Mouse (Mus musculus) midbrain, embryonic 10.5 days (tissue): ENCODE data around the gene Vcam1. TPM values are rescaled to one million over a fixed set of nuclear protein-coding genes. Genes with fewer than 3 reads are reported as not detected.
A peak's percentile ranks its signal among the peaks of the same experiment; 100 is the strongest.

Experiments used
- DNase-seq: peaks from one replicate; pipeline ENCODE4 v3.0.0-alpha.2; 2017; ENCODE audit warnings: low spot score
- H3K27ac ChIP-seq: fragments of 300-500 bp; sonication (generic); replicated peaks from 2 replicates; pipeline ENCODE4 v1.5.1; 2016; ENCODE audit warnings: mild to moderate bottlenecking
- H3K27me3 ChIP-seq: fragments of 300-500 bp; sonication (generic); 2 replicates; pipeline ENCODE4 v1.6.1; 2016; ENCODE audit warnings: low read depth, mild to moderate bottlenecking; ENCODE audit not compliant: poor library complexity, severe bottlenecking
- H3K36me3 ChIP-seq: fragments of 300-500 bp; sonication (generic); 2 replicates; pipeline ENCODE4 v1.6.1; 2016; ENCODE audit warnings: mild to moderate bottlenecking, moderate library complexity
- H3K4me1 ChIP-seq: fragments of 300-500 bp; sonication (generic); 2 replicates; pipeline ENCODE4 v1.6.1; 2016
- H3K4me3 ChIP-seq: fragments of 300-500 bp; sonication (generic); 2 replicates; pipeline ENCODE4 v1.5.1; 2016; ENCODE audit warnings: mild to moderate bottlenecking, moderate library complexity
- H3K9me3 ChIP-seq: fragments of 300-500 bp; sonication (generic); replicated peaks from 2 replicates; pipeline ENCODE4 v1.6.1; 2016; ENCODE audit warnings: mild to moderate bottlenecking
- WGBS: fragments of 180-500 bp; shearing (Covaris S2); methylation state at CpG from one replicate; pipeline ENCODE4 v1.1.7; 2016; 5-methylcytosine and 5-hydroxymethylcytosine counted together
- polyA plus RNA-seq: library from polyadenylated mRNA; unstranded; fragments of >200 nt; fragmentation: Nextera tagmentation; extraction: Ambion mirVana; gene quantifications from 2 replicates; pipeline ENCODE4 v1.2.1, GENCODE M21; 2016

The Vcam1 gene
- polyA plus RNA-seq, 1 experiment from 2014 or later = 30.2 TPM

DNA sequence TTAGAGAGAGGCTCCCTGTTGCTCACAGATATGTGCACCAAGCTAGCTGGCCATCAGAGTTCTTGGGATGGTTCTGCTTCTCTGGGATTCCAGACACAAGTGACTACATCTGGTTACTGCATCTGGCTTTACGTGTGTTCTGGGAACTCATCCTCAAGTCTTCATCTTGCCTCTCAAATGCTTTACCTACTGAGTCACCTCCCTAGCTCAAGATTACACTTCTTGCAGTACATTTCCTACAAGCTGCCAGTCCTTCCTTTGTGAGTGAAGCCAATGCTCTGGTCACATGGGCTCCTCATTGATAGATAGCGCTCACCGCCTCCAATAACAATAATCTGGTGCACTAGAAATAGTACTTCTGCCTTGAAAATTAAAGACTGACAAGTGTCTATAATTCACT, 11.7 kb upstream of the Vcam1 start:
- Histone ChIP-seq H3K4me1 (no peaks in the 10 kb centered on the region), H3K27me3 (no peaks in the 10 kb centered on the region), H3K4me3 (no peak overlapping the region), H3K27ac (no peak overlapping the region), H3K9me3 (no peaks in the 10 kb centered on the region), H3K36me3 (no peaks in the 10 kb centered on the region)
- 94% methylated on average over 3 of the region's 3 CpGs for WGBS
- DNase-seq = no peak

DNA sequence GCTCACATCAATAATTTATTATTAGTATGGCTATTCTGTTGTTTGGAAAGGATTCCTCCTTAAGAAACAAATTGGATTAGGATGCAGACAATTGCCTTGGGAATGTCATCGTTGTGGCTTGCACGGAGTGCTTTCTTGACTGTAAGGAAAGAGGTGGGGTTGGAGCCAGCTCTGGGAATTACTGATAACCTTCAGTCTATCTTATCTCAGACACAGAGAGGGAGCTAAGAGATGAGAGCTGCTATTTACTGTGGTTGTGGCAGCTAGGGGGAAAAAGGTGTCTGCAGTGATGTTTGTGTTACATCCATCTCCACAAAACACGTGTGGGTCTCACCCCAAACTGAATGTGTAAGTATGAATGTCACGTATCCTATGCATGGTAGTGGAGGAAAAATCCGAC, 9.5 kb upstream of the Vcam1 start:
- WGBS = 81% methylated on average over 5 of the region's 5 CpGs
- H3K4me1 ChIP-seq = no peaks in the 10 kb centered on the region
- H3K9me3 ChIP-seq = no peaks in the 10 kb centered on the region
- no peak for DNase-seq
- H3K27ac ChIP-seq = no peak overlapping the region
- no peaks in the 10 kb centered on the region for H3K27me3 ChIP-seq
- no peaks in the 10 kb centered on the region for H3K36me3 ChIP-seq
- H3K4me3 ChIP-seq = no peak overlapping the region

DNA sequence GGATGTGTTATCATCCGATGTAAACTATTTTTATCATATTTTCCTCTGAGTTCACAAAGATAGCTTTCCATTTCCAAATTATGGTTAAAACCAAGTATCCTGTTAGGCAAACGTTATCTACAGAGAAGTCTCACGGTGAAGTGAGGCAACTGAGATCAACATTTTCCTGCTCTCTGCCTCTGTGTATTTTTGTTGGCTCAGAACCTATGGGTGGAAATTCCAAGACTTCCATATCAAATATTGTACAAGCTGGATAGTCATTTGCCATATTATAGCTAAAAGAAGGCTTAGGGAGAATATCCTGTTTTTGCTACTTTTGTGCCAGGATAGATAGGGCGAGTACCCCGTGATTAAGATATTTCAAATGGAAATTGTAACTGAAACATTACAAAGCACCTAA, 8.6 kb upstream of the Vcam1 start:
- Histone ChIP-seq H3K27me3 (no peaks in the 10 kb centered on the region), H3K9me3 (no peaks in the 10 kb centered on the region), H3K4me3 (no peak overlapping the region), H3K4me1 (no peaks in the 10 kb centered on the region), H3K27ac (no peak overlapping the region), H3K36me3 (no peaks in the 10 kb centered on the region)
- no peak for DNase-seq
- WGBS = 92% methylated on average over 5 of the region's 5 CpGs

DNA sequence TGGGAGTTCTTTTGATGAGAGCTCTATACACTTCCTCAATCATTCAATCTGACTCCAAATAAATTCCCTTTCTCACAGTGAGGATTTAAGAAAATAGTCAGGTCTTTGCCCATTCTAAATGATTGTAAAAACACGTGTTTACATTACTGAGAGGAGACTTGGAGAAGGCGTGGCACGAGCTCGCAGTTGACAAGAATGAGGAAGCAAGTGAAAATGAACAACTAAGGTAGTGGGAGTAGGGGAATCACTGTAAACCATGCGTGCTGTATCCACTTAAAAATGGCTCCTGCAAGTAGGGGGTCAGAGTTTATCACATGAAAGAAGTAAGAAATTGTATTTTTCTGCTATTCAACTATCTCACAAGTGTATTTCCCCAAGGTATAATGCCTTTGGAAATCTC, 3.9 kb upstream of the Vcam1 start:
- H3K9me3 ChIP-seq = no peaks in the 10 kb centered on the region
- WGBS = 86% methylated on average over 5 of the region's 5 CpGs
- no peak overlapping the region for H3K27ac ChIP-seq
- H3K27me3 ChIP-seq = 0 out of 2 replicates have a peak, but pooled peaks cover 3% of the 10 kb centered on the region
- H3K4me1 ChIP-seq = peaks cover 29% of the 10 kb centered on the region
- DNase-seq = no peak
- H3K4me3 ChIP-seq = no peak overlapping the region
- H3K36me3 ChIP-seq = no peaks in the 10 kb centered on the region

DNA sequence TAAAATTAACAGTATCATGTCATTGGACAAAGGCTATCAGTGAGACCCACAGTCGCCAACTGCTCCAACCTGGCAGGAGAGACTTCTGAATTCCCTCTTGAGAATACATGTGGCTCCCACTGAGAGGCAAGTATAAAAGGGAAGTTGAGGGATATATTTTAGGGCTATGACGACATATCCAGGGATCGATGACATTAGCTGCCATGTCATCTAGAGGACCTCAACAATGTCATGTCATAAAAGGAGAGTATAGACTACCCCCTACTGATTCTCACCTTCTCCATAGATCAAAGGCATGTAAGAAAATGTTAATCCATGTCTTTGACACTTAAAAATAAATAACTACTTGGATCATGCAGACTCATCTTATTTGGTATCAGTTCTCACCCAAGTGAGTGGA, 1.2 kb upstream of the Vcam1 start:
- Histone ChIP-seq H3K4me3 (no peak overlapping the region), H3K36me3 (no peaks in the 10 kb centered on the region), H3K9me3 (no peaks in the 10 kb centered on the region), H3K27ac (no peak overlapping the region), H3K4me1 (peaks cover 55% of the 10 kb centered on the region), H3K27me3 (0 out of 2 replicates have a peak, but pooled peaks cover 7% of the 10 kb centered on the region)
- 76% methylated on average over 3 of the region's 3 CpGs for WGBS
- no peak for DNase-seq

DNA sequence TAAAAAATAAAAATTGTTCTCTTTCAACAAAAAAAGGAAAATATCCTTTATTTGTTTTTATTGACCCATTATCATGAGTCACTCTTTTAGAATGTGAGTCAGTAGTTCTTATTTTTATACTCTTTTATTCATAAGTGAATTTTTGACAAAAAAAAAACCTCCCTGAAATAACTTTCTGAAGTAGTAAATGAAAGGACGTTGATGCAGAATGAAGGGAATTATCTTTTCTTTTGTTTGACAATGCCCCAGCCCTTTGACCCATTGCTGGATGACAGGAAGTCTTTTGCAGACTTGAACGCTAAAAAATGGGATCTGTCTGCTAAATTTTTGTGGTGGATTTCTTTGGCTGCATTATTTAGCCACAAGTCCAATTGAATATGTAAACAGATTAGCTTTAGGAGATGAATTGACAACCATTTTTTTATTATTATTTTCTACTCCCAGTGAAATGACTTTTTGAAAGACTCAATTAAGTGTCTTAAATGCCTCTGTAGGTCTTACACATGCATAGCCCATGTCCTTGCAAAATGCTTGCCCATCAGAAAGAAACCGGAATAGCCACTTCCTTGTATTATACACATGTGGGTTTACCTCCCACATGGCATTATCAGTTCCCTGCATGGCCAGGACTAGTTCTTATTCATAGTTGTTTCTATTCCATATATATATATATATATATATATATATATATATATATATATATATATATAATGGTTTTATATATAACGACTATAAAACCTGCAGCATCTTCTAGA, 530 bp upstream of the Vcam1 start:
- H3K27me3 ChIP-seq = 0 out of 2 replicates have a peak, but pooled peaks cover 7% of the 10 kb centered on the region
- H3K36me3 ChIP-seq = no peaks in the 10 kb centered on the region
- H3K4me3 ChIP-seq = peak overlapping the region; percentile 48; the same call in 1 of the 2 replicates
- no peak for DNase-seq
- peak overlapping the region; percentile 81; the same call in 1 of the 2 replicates for H3K27ac ChIP-seq
- WGBS = 40% methylated on average over 4 of the region's 4 CpGs
- H3K9me3 ChIP-seq = no peaks in the 10 kb centered on the region
- H3K4me1 ChIP-seq = peaks cover 61% of the 10 kb centered on the region

DNA sequence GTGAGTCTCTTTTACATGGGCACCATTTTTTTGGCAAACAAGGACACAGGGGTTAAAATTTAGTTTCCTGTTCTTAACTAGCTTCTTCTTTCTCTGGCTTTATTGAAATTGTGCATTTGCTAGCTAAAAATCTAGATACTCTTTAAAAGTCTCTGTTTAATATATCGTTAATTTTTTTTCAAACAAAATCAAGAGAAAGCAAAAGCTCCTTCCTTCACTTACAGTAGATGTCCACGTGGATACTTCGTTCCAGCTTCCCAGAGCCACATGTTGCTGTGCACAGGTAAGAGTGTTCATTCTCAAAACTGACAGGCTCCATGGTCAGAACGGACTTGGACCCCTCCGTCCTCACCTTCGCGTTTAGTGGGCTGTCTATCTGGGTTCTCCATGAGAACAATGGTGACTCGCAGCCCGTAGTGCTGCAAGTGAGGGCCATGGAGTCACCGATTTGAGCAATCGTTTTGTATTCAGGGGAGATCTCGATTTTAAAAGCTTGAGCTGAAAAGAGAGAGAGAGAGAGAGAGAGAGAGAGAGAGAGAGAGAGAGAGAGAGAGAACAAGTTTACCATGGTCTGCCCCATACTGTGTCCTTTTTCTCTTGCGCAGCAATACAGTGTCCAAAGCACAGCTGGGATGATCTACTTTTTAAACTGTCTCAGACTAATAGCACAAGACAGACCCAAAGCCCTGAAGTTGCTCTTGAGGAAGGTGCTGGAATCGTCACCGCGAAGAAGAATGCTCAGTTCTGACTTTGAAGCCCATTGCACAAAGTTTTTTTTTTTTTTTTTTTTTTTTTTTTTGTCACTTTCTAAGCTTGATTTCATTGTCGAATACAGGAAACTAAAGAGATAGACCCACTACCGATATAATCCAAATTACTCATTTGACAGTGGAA, 930 bp downstream of the Vcam1 start:
- peaks cover 61% of the 10 kb centered on the region for H3K4me1 ChIP-seq
- no peak for DNase-seq
- peak overlapping the region; percentile 48 for H3K4me3 ChIP-seq
- peak overlapping the region; percentile 81 for H3K27ac ChIP-seq
- 0 out of 2 replicates have a peak, but pooled peaks cover 7% of the 10 kb centered on the region for H3K27me3 ChIP-seq
- 63% methylated on average over 18 of the region's 18 CpGs for WGBS
- H3K9me3 ChIP-seq = no peaks in the 10 kb centered on the region
- peaks cover 8% of the 10 kb centered on the region for H3K36me3 ChIP-seq

DNA sequence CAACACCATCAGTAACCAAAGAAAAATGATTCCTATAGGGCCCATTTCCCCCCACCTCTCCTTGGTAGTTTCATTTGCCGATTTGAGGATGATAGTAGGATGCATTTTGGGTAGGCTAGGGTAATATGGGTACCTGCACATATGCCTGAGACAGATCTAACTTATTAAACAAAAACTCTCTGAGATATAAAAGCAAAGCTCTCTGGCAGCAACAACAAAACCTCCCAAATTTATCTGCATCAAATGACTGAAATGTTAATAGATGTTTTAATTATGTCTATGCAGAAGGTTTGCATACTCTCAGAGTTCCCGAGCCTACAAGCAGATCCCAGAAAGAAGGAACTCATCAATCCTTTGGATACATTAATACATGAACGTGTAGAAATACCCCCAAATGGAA, 1.7 kb downstream of the Vcam1 start:
- Histone ChIP-seq H3K9me3 (no peaks in the 10 kb centered on the region), H3K4me1 (peaks cover 61% of the 10 kb centered on the region), H3K4me3 (peak overlapping the region; percentile 48), H3K36me3 (peaks cover 8% of the 10 kb centered on the region), H3K27me3 (0 out of 2 replicates have a peak, but pooled peaks cover 7% of the 10 kb centered on the region), H3K27ac (peak overlapping the region; percentile 81; the same call in 1 of the 2 replicates)
- 76% methylated on average over 3 of the region's 3 CpGs for WGBS
- no peak for DNase-seq

DNA sequence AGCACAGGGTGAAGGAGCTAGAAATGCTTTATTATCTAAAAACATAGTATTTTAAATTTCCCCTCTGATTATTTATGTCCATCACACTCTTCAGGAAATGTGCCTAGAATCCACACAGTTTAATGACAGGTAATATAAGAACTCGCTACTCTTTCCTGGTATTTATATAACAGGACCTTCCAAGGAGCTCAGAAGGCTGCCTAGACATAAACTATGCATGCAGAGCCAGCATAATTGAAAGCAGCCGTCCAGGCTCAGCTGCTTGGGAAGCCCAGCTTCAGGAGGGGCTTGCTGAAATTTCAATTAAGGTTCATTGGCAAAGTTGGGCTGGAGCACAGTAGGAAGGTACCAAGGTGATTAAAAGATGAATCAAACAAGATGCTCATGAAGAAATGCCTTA, 2.2 kb downstream of the Vcam1 start:
- peaks cover 61% of the 10 kb centered on the region for H3K4me1 ChIP-seq
- peak overlapping the region; percentile 48; the same call in 1 of the 2 replicates for H3K4me3 ChIP-seq
- no peaks in the 10 kb centered on the region for H3K9me3 ChIP-seq
- WGBS = 35% methylated on average over 2 of the region's 2 CpGs
- H3K27ac ChIP-seq = peak overlapping the region; percentile 81
- DNase-seq = no peak
- H3K36me3 ChIP-seq = peaks cover 8% of the 10 kb centered on the region
- H3K27me3 ChIP-seq = 0 out of 2 replicates have a peak, but pooled peaks cover 7% of the 10 kb centered on the region

DNA sequence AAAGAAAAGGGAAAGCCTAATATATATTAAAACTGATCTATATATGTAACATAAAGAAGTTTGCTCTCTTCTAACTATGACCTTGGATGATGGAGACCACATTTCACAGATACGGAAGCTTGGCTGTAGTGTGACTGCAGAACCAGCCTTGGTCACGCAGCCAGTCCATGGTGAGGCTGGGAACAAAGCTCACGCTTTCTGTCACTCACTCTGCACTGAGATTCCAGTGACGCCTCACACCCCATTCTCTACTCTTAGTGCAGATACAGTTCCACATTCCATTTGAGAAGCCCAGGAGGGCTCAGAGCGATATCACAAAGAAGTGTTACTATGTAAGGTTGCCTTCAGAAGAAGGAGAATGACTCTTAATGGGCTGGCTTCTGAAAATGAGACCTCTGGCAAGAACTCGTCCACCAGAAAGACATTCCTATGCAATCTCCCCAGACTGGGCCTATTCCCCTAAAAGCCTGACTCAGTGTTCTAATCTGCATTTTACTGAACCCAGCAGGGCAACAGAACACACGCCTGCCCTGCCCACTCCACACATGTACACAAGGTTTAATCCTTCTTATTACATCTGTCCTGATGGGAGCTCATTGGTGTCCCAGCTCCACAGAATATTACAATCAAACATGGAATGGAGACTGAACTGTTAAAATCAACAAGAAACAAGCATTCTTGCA, 2.8 kb downstream of the Vcam1 start:
- DNase-seq = peak; percentile 32
- Histone ChIP-seq H3K27ac (peak overlapping the region; percentile 81), H3K4me3 (peak overlapping the region; percentile 48; the same call in 1 of the 2 replicates), H3K4me1 (peaks cover 61% of the 10 kb centered on the region), H3K27me3 (0 out of 2 replicates have a peak, but pooled peaks cover 7% of the 10 kb centered on the region), H3K36me3 (peaks cover 11% of the 10 kb centered on the region), H3K9me3 (no peaks in the 10 kb centered on the region)
- 48% methylated on average over 7 of the region's 7 CpGs for WGBS

DNA sequence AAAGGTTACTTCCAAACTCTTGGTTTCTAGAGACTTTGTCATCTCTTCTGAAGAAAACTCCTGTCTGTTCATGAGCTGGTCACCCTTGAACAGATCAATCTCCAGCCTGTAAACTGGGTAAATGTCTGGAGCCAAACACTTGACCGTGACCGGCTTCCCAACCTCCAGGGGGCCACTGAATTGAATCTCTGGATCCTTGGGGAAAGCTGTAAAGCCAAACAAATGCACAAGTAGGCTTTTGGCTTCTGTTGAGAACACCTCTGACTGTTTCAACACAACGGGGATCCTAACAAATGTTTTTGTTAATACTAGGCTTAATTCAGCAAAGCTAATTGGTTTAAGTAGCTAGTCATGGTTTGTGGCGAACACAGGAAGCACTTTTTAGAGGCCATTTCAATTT, 3.4 kb downstream of the Vcam1 start:
- DNase-seq = no peak
- Histone ChIP-seq H3K4me3 (peak overlapping the region; percentile 48; the same call in 1 of the 2 replicates), H3K36me3 (peaks cover 11% of the 10 kb centered on the region), H3K27ac (peak overlapping the region; percentile 81; the same call in 1 of the 2 replicates), H3K4me1 (peaks cover 57% of the 10 kb centered on the region), H3K9me3 (no peaks in the 10 kb centered on the region), H3K27me3 (0 out of 2 replicates have a peak, but pooled peaks cover 7% of the 10 kb centered on the region)
- 30% methylated on average over 4 of the region's 4 CpGs for WGBS

DNA sequence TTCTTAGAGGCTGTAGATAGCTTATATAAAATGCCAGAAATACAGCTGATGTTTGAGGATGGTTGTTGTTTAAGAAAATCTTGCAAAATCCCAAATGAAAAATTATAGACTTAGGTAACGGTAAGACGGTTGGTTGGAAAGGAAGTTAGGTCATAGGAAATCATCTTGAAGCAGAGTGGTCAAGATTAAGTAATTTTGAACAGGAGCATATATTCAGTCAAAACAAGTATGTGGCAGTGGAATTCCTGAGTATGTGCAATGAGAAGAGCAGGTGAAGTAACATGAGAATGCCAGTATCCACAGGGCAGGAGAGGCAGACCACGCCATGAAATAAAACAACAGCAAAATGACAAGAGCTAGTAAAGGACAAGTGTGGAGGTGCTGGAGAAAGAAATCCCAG, 5.7 kb downstream of the Vcam1 start:
- DNase-seq = no peak
- Histone ChIP-seq H3K27me3 (0 out of 2 replicates have a peak, but pooled peaks cover 7% of the 10 kb centered on the region), H3K36me3 (peaks cover 18% of the 10 kb centered on the region), H3K4me1 (peaks cover 37% of the 10 kb centered on the region), H3K4me3 (no peak overlapping the region), H3K9me3 (no peaks in the 10 kb centered on the region), H3K27ac (no peak overlapping the region)
- 94% methylated on average over 3 of the region's 3 CpGs for WGBS
